Mouse (Mus musculus): ENCODE measurements at regions not wholly inside any gene's neighbourhood (a gene's known extent, or its start where the extent isn't known, plus 50 kb on each side); places are given as distances from the start of the nearest gene placed in this dataset.
A peak's percentile ranks its signal among the peaks of the same experiment; 100 is the strongest.

GRCm38 (mm10) chr14:25239335-25239960 is 219.5 kb upstream of the Zmiz1 start:
- H3K36me3 ChIP-seq (ENCODE audit: control insufficient read depth, insufficient read depth), result no peaks in the 10 kb centered on the region
- no peaks in the 10 kb centered on the region for H3K9me3 ChIP-seq (ENCODE audit: control insufficient read depth, low read length)
- no peak overlapping the region for H3K27ac ChIP-seq (ENCODE audit: low read length)
- H3K9ac ChIP-seq (replicated peaks; ENCODE audit: low read depth, low read length), result no peak overlapping the region
- H3K27me3 ChIP-seq (replicated peaks; ENCODE audit: control insufficient read depth, insufficient read depth, low read length), result no peaks in the 10 kb centered on the region
- ATAC-seq, result no peak
- H3K4me1 ChIP-seq (replicated peaks; ENCODE audit: control insufficient read depth, insufficient read depth, low read length), result peaks cover 7% of the 10 kb centered on the region
- H3K4me2 ChIP-seq (ENCODE audit: low read length), result no peak overlapping the region
- H3K4me3 ChIP-seq (replicated peaks; ENCODE audit: low read length), result no peak overlapping the region
- WGBS, result 67% methylated on average over 3 of the region's 3 CpGs

DNA sequence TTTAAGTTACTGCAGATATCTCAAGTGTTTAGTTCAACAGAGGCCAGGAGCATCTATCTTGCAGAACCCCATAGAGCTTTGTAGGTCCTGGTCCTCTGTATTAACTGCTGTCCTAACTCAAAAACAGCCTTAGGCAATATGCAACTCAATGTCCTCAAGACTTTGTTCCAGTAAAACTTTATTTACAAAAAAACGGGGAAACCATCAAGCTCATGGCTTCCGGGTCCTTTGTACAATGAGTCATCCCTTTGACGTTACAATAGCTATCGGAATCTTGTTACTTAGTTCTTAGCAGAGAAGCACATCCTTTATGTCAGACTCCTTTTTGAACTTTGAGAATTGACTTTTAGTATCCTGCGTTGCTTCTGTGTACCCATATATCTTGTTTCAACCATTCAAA is 216.2 kb upstream of the Zmiz1 start:
- H3K4me3 ChIP-seq (replicated peaks; ENCODE audit: low read length), result no peak overlapping the region
- peaks cover 7% of the 10 kb centered on the region for H3K4me1 ChIP-seq (replicated peaks; ENCODE audit: control insufficient read depth, insufficient read depth, low read length)
- H3K4me2 ChIP-seq (ENCODE audit: low read length), result no peak overlapping the region
- H3K9me3 ChIP-seq (ENCODE audit: control insufficient read depth, low read length), result no peaks in the 10 kb centered on the region
- no peak for ATAC-seq
- no peaks in the 10 kb centered on the region for H3K27me3 ChIP-seq (replicated peaks; ENCODE audit: control insufficient read depth, insufficient read depth, low read length)
- no peak overlapping the region for H3K9ac ChIP-seq (replicated peaks; ENCODE audit: low read depth, low read length)
- WGBS, result 84% methylated on average over 5 of the region's 5 CpGs
- no peak overlapping the region for H3K27ac ChIP-seq (ENCODE audit: low read length)
- H3K36me3 ChIP-seq (ENCODE audit: control insufficient read depth, insufficient read depth), result no peaks in the 10 kb centered on the region

DNA sequence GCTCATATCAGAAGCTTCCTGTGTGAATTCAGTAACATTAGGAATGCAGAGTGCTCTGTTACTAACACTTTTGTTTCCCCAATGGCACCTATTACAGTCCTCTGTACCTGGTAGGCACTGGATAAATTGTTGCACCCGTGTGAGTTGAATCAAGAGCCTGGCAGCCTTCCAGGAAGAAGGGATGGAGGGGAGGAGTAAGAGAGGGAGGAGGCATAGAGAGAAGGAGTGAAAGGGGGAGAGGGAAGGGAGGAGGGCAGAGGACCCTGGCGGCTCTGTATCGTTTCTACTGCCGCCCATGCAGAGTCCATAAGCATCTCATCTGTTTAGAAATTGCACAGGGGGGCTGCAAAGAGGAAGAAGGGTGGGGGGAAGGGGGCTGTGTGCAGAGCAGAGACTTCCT is 215.7 kb upstream of the Zmiz1 start:
- H3K36me3 ChIP-seq (ENCODE audit: control insufficient read depth, insufficient read depth), result no peaks in the 10 kb centered on the region
- H3K4me3 ChIP-seq (replicated peaks; ENCODE audit: low read length), result no peak overlapping the region
- H3K4me2 ChIP-seq (ENCODE audit: low read length), result no peak overlapping the region
- H3K9me3 ChIP-seq (ENCODE audit: control insufficient read depth, low read length), result no peaks in the 10 kb centered on the region
- H3K27me3 ChIP-seq (replicated peaks; ENCODE audit: control insufficient read depth, insufficient read depth, low read length), result no peaks in the 10 kb centered on the region
- no peak overlapping the region for H3K27ac ChIP-seq (ENCODE audit: low read length)
- ATAC-seq, result no peak
- peaks cover 7% of the 10 kb centered on the region for H3K4me1 ChIP-seq (replicated peaks; ENCODE audit: control insufficient read depth, insufficient read depth, low read length)
- 13% methylated on average over 4 of the region's 4 CpGs for WGBS
- no peak overlapping the region for H3K9ac ChIP-seq (replicated peaks; ENCODE audit: low read depth, low read length)

- 60% methylated on average over 5 of the region's 5 CpGs for WGBS
- Histone ChIP-seq H3K9me3 (ENCODE audit: control insufficient read depth, low read length) (no peaks in the 10 kb centered on the region), H3K4me1 (replicated peaks; ENCODE audit: control insufficient read depth, insufficient read depth, low read length) (peaks cover 7% of the 10 kb centered on the region), H3K36me3 (ENCODE audit: control insufficient read depth, insufficient read depth) (no peaks in the 10 kb centered on the region), H3K27me3 (replicated peaks; ENCODE audit: control insufficient read depth, insufficient read depth, low read length) (no peaks in the 10 kb centered on the region), H3K27ac (ENCODE audit: low read length) (no peak overlapping the region), H3K4me2 (ENCODE audit: low read length) (no peak overlapping the region), H3K4me3 (replicated peaks; ENCODE audit: low read length) (no peak overlapping the region), H3K9ac (replicated peaks; ENCODE audit: low read depth, low read length) (no peak overlapping the region)
- no peak for ATAC-seq
Observed at GRCm38 (mm10) chr14:25243698-25244097, 215.3 kb upstream of the Zmiz1 start.

DNA sequence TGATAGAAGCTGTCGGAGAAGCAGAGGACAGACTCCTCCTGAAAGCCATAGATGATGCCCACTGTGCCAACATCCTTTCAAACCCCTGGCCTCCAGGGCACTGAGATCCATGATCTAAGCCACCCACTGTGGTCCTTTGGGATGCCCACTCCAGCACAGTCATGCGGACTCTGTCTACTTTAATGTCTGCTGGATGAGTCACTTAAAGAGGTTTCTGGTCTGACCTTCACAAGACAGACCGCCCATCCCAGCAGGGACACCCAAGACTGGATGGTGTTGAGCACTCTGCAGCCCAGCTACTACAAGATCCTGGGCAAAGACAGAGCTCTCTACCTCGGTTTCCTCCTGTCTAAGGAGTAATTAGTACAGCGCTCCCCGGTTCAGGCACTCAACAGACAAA is 214.1 kb upstream of the Zmiz1 start:
- no peaks in the 10 kb centered on the region for H3K36me3 ChIP-seq (ENCODE audit: control insufficient read depth, insufficient read depth)
- no peak for ATAC-seq
- peaks cover 7% of the 10 kb centered on the region for H3K4me1 ChIP-seq (replicated peaks; ENCODE audit: control insufficient read depth, insufficient read depth, low read length)
- H3K9me3 ChIP-seq (ENCODE audit: control insufficient read depth, low read length), result no peaks in the 10 kb centered on the region
- H3K4me3 ChIP-seq (replicated peaks; ENCODE audit: low read length), result no peak overlapping the region
- 81% methylated on average over 6 of the region's 6 CpGs for WGBS
- H3K27ac ChIP-seq (ENCODE audit: low read length), result no peak overlapping the region
- no peaks in the 10 kb centered on the region for H3K27me3 ChIP-seq (replicated peaks; ENCODE audit: control insufficient read depth, insufficient read depth, low read length)
- H3K4me2 ChIP-seq (ENCODE audit: low read length), result no peak overlapping the region
- no peak overlapping the region for H3K9ac ChIP-seq (replicated peaks; ENCODE audit: low read depth, low read length)

GRCm38 (mm10) chr14:25245691-25246090 is 213.3 kb upstream of the Zmiz1 start:
- 69% methylated on average over 4 of the region's 4 CpGs for WGBS
- Histone ChIP-seq H3K4me1 (replicated peaks; ENCODE audit: control insufficient read depth, insufficient read depth, low read length) (peaks cover 7% of the 10 kb centered on the region), H3K4me2 (ENCODE audit: low read length) (no peak overlapping the region), H3K4me3 (replicated peaks; ENCODE audit: low read length) (no peak overlapping the region), H3K9me3 (ENCODE audit: control insufficient read depth, low read length) (no peaks in the 10 kb centered on the region), H3K27ac (ENCODE audit: low read length) (no peak overlapping the region), H3K9ac (replicated peaks; ENCODE audit: low read depth, low read length) (no peak overlapping the region), H3K27me3 (replicated peaks; ENCODE audit: control insufficient read depth, insufficient read depth, low read length) (no peaks in the 10 kb centered on the region), H3K36me3 (ENCODE audit: control insufficient read depth, insufficient read depth) (no peaks in the 10 kb centered on the region)
- ATAC-seq, result no peak

DNA sequence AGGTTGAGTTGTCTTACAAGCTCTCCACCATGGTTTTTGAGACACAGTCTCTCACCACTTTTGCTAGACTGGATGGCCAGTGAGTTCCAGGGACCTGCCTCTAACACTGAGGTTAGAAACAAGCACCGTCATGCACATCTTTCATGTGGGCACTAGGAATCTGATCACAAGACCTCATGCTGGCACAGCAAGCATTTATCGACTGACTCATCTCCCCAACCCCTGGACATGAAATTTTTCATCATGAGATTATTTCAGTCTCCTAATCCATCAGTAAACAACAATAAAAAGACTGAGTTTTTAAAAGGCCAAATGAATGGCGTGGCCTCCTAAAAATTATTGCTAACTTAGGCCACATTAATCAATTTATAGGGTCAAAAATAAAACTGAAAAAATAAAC is 210.0 kb upstream of the Zmiz1 start:
- no peaks in the 10 kb centered on the region for H3K36me3 ChIP-seq (ENCODE audit: control insufficient read depth, insufficient read depth)
- no peak overlapping the region for H3K27ac ChIP-seq (ENCODE audit: low read length)
- H3K9me3 ChIP-seq (ENCODE audit: control insufficient read depth, low read length), result no peaks in the 10 kb centered on the region
- H3K27me3 ChIP-seq (replicated peaks; ENCODE audit: control insufficient read depth, insufficient read depth, low read length), result no peaks in the 10 kb centered on the region
- H3K4me3 ChIP-seq (replicated peaks; ENCODE audit: low read length), result no peak overlapping the region
- WGBS, result 96% methylated on average over 3 of the region's 3 CpGs
- no peak overlapping the region for H3K4me2 ChIP-seq (ENCODE audit: low read length)
- H3K4me1 ChIP-seq (replicated peaks; ENCODE audit: control insufficient read depth, insufficient read depth, low read length), result peaks cover 11% of the 10 kb centered on the region
- H3K9ac ChIP-seq (replicated peaks; ENCODE audit: low read depth, low read length), result no peak overlapping the region
- ATAC-seq, result no peak

GRCm38 (mm10) chr14:25253016-25253850 is 205.8 kb upstream of the Zmiz1 start:
- Histone ChIP-seq H3K27ac (ENCODE audit: low read length) (peak overlapping the region; percentile 57), H3K9me3 (ENCODE audit: control insufficient read depth, low read length) (no peaks in the 10 kb centered on the region), H3K4me1 (replicated peaks; ENCODE audit: control insufficient read depth, insufficient read depth, low read length) (peaks cover 9% of the 10 kb centered on the region; the same call in 1 of the 2 replicates), H3K36me3 (ENCODE audit: control insufficient read depth, insufficient read depth) (no peaks in the 10 kb centered on the region), H3K4me3 (replicated peaks; ENCODE audit: low read length) (no peak overlapping the region), H3K27me3 (replicated peaks; ENCODE audit: control insufficient read depth, insufficient read depth, low read length) (no peaks in the 10 kb centered on the region), H3K4me2 (ENCODE audit: low read length) (no peak overlapping the region), H3K9ac (replicated peaks; ENCODE audit: low read depth, low read length) (no peak overlapping the region)
- ATAC-seq, result peak; percentile 36
- WGBS, result 74% methylated on average over 15 of the region's 15 CpGs

GRCm38 (mm10) chr14:25263121-25263520 is 195.9 kb upstream of the Zmiz1 start:
- no peaks in the 10 kb centered on the region for H3K36me3 ChIP-seq (ENCODE audit: control insufficient read depth, insufficient read depth)
- H3K9ac ChIP-seq (replicated peaks; ENCODE audit: low read depth, low read length), result no peak overlapping the region
- H3K27me3 ChIP-seq (replicated peaks; ENCODE audit: control insufficient read depth, insufficient read depth, low read length), result no peaks in the 10 kb centered on the region
- H3K4me2 ChIP-seq (ENCODE audit: low read length), result no peak overlapping the region
- H3K4me3 ChIP-seq (replicated peaks; ENCODE audit: low read length), result no peak overlapping the region
- H3K27ac ChIP-seq (ENCODE audit: low read length), result no peak overlapping the region
- no peaks in the 10 kb centered on the region for H3K9me3 ChIP-seq (ENCODE audit: control insufficient read depth, low read length)
- WGBS, result 97% methylated on average over 1 of the region's 1 CpGs
- ATAC-seq, result no peak
- H3K4me1 ChIP-seq (replicated peaks; ENCODE audit: control insufficient read depth, insufficient read depth, low read length), result peaks cover 10% of the 10 kb centered on the region

Measured in forebrain, embryonic 16.5 days (tissue).